Comparison of ENCODE assay signal across 7 mouse cellular contexts in the genomic region with DNA sequence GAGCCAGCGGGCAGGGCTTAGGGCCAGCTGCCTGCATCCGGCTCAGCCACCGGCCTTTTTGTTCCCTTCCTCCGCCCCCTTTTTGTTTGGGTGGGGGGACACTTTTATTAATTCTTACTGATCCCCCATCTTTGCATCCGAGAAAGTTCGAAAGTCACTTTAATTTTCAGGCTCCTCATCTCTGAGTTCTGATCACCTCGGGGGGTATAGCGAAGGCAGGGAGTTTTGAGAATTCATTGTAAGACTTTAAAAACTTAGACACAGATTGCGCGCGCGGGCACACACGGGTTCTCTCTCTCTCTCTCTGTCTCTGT. TPM values are rescaled to one million over a fixed set of nuclear protein-coding genes. Genes with fewer than 3 reads are reported as not detected.
A peak's percentile ranks its signal among the peaks of the same experiment; 100 is the strongest.
DNase-seq lines count a peak whose midpoint lies in the region; ATAC-seq and TF ChIP-seq lines count a peak whose summit lies in the region.

No protein-coding gene starts in this region.

- under 1% methylated on average over 13 of the region's 13 CpGs for WGBS in lung, adult 2 months
- under 1% methylated on average over 13 of the region's 13 CpGs for WGBS in forebrain, embryonic 12.5 days
- under 1% methylated on average over 13 of the region's 13 CpGs for WGBS in limb, embryonic 13.5 days
- WGBS in small intestine, adult 2 months, result under 1% methylated on average over 13 of the region's 13 CpGs

- peak overlapping the region; percentile 78 for H3K4me2 ChIP-seq in forebrain, embryonic 12.5 days
- H3K4me2 ChIP-seq in limb, embryonic 13.5 days (replicated peaks), result peak overlapping the region; percentile 75

- TF ChIP-seq POLR2A in lung, adult 2 months (IDR thresholded peaks at IDR 0.05; ENCODE audit: borderline replicate concordance, extremely low read depth, low read depth, low read length), result no peak
- TF ChIP-seq POLR2A in small intestine, adult 2 months (IDR thresholded peaks at IDR 0.05; ENCODE audit: low read depth, low read length), result no peak

- H3K27ac ChIP-seq in forebrain, embryonic 12.5 days, result peak overlapping the region; percentile 99
- peak overlapping the region; percentile 95 for H3K27ac ChIP-seq in limb, embryonic 13.5 days
- H3K27ac ChIP-seq in small intestine, adult 2 months (ENCODE audit: insufficient read depth, low read depth, low read length), result 0 out of 2 replicates have a peak overlapping the region, but pooled peaks have one; percentile 33

- no peak for TF ChIP-seq CTCF in lung, adult 2 months (IDR thresholded peaks at IDR 0.05; ENCODE audit: insufficient read depth, low read length)
- TF ChIP-seq CTCF in small intestine, adult 2 months (IDR thresholded peaks at IDR 0.05; ENCODE audit: extremely low read depth, insufficient read length, insufficient replicate concordance, low read depth, low read length), result no peak

- no peaks in the 10 kb centered on the region for H3K36me3 ChIP-seq in forebrain, embryonic 12.5 days (replicated peaks)
- peaks cover 17% of the 10 kb centered on the region for H3K36me3 ChIP-seq in limb, embryonic 13.5 days
- H3K36me3 ChIP-seq in small intestine, adult 2 months (ENCODE audit: control insufficient read depth, insufficient read depth, low read length), result no peaks in the 10 kb centered on the region

- H3K4me1 ChIP-seq in lung, adult 2 months (ENCODE audit: control insufficient read depth, insufficient read depth, low read length), result peaks cover 7% of the 10 kb centered on the region
- H3K4me1 ChIP-seq in forebrain, embryonic 12.5 days, result peaks cover 31% of the 10 kb centered on the region
- H3K4me1 ChIP-seq in limb, embryonic 13.5 days, result peaks cover 21% of the 10 kb centered on the region
- peaks cover 3% of the 10 kb centered on the region; the same call in 1 of the 2 replicates for H3K4me1 ChIP-seq in small intestine, adult 2 months (ENCODE audit: control insufficient read depth, insufficient read depth, insufficient read length, low read length)

- DNase-seq in lung, adult 2 months, result no peak
- DNase-seq in lung, adult 18-20 months, result no peak
- DNase-seq in spleen, postnatal 14 days (ENCODE audit: low spot score in 2 of 2), result no peak
- no peak for DNase-seq in layer of hippocampus, postnatal 10 days (ENCODE audit: low spot score in 2 of 2)

- peaks cover under 1% of the 10 kb centered on the region for H3K27me3 ChIP-seq in forebrain, embryonic 12.5 days
- H3K27me3 ChIP-seq in limb, embryonic 13.5 days, result no peaks in the 10 kb centered on the region
- peaks cover 21% of the 10 kb centered on the region for H3K27me3 ChIP-seq in small intestine, adult 2 months (ENCODE audit: control insufficient read depth, insufficient read depth, low read length)

- H3K4me3 ChIP-seq in lung, adult 2 months (replicated peaks; ENCODE audit: extremely low read depth, low read depth, low read length), result peak overlapping the region; percentile 62
- H3K4me3 ChIP-seq in forebrain, embryonic 12.5 days (replicated peaks), result peak overlapping the region; percentile 89
- peak overlapping the region; percentile 98 for H3K4me3 ChIP-seq in limb, embryonic 13.5 days
- peak overlapping the region; percentile 60 for H3K4me3 ChIP-seq in small intestine, adult 2 months (ENCODE audit: low read depth, low read length)

- no peak for ATAC-seq in forebrain, embryonic 12.5 days (ENCODE audit: low FRiP score)
- ATAC-seq in limb, embryonic 13.5 days (ENCODE audit: low FRiP score, low read depth), result no peak

- H3K9me3 ChIP-seq in forebrain, embryonic 12.5 days, result no peaks in the 10 kb centered on the region
- H3K9me3 ChIP-seq in limb, embryonic 13.5 days, result no peaks in the 10 kb centered on the region

- H3K9ac ChIP-seq in forebrain, embryonic 12.5 days, result peak overlapping the region; percentile 54; the same call in 1 of the 2 replicates
- H3K9ac ChIP-seq in limb, embryonic 13.5 days, result peak overlapping the region; percentile 60

RNA-seq across cellular contexts. Expression of a gene that starts 0.6 kb away (rescaled TPM):
- 66.0 and 124 TPM in 2 replicates for polyA plus RNA-seq in lung, adult 2 months (2012; rRNA removed)
- polyA plus RNA-seq in forebrain, embryonic 12.5 days (2016; fragmentation: Nextera tagmentation; extraction: Ambion mirVana), result 140 and 153 TPM in 2 replicates
- 264 and 265 TPM in 2 replicates for polyA plus RNA-seq in limb, embryonic 13.5 days (2015; fragmentation: Nextera tagmentation; extraction: Ambion mirVana)
- 61.6 and 63.6 TPM in 2 replicates for polyA plus RNA-seq in small intestine, adult 2 months (2012; rRNA removed)
- total RNA-seq in layer of hippocampus, postnatal 10 days (2021), result 10 to 100 TPM; 12.9 to 14.0 TPM

Comparison
In these comparisons a context has a peak if more than half of its experiments do, and no peak if none do; other contexts are left out.
1. H3K27ac ChIP-seq: peak in every context shown above with its lines; median percentile 99 in forebrain, embryonic 12.5 days; 95 in limb, embryonic 13.5 days; 33 in small intestine, adult 2 months.